Mouse (Mus musculus) liver, postnatal 0 days (tissue): Measurements from ENCODE around the gene Hamp.

Experiments used
- CTCF ChIP-seq: sonication (generic); IDR thresholded peaks from 2 replicates; pipeline ENCODE4 v1.5.1; 2016; ENCODE audit warnings: antibody characterized with exemption, low read depth
- EP300 ChIP-seq: IDR thresholded peaks from 2 replicates; pipeline ENCODE4 v1.6.1; 2016; ENCODE audit warnings: antibody characterized with exemption, low read depth, mild to moderate bottlenecking

GRCm38 (mm10) chr7:30957367-30957783 is 13.5 kb upstream of the Hamp start:
- TF ChIP-seq CTCF (no peak), EP300 (no peak)
